Mouse (Mus musculus) adrenal gland (tissue): ENCODE measurements around the gene Slc25a45.

Source experiments
- intact Hi-C: fragments of 180-260 bp; cut with DNase I; formaldehyde crosslinking; loops from one replicate; pipeline ENCODE4 v1.15.1; 2025

Slc25a45 gene

DNA sequence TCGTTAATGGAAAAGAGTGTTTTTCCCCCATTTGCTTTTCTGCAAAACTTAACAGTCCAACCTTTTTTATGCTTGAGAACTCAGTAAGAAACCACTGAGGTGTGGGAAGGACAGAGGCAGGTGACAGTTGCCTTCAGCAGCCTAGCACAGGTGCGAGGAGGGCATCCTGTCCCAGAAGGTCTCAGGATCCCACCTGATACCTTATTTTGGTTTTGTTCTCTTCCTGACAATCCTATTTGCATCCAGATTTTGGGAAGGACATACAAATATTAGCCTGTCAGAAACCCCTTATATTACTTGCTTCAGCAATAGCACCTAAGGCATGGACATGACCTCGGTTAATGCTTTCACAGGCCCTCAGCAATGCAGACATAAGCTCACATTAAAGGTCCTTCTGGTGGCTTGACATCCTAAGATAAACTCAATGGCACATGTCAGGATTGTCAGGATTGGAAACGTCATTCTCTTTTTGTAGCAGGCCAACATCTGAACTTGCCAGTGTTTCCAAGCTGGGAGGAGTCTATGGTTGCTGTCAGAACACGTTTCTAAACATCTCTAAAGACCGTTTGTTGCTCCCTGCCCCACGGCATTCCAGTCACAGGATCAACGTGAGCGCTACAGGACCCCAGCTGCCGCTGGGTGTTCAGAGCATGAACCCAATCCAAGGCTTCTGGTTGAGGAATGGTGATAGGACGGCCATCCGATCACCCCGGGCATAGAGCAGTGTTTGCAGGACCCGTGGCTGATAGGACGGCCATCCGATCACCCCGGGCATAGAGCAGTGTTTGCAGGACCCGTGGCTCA is 37.3 kb upstream of the Slc25a45 start:
- intact Hi-C loops: no loop called here

DNA sequence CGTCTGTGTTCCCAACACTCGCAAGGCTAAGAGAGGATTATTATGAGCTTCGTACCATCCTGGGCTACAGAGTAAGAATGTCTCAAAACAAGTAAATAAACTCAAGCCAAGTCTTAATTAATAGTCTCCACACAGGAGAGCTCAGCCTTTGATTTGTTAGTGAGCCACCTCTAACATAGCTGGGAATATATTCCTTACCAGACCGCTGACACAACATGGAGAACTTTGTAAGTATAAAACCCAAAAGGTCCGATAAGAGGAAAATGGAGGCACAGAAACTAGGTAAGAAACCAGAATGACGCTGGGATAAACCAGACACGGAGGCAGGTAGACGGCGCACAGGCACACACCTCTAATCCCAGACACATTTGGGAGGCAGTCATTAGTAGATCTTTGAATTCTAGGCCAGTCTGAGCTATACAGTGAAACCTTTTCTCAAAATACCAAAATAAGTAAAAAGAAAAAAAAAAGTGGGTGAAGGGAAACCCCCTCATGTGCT is 36.7 kb upstream of the Slc25a45 start:
- intact Hi-C loops: no loop called here

DNA sequence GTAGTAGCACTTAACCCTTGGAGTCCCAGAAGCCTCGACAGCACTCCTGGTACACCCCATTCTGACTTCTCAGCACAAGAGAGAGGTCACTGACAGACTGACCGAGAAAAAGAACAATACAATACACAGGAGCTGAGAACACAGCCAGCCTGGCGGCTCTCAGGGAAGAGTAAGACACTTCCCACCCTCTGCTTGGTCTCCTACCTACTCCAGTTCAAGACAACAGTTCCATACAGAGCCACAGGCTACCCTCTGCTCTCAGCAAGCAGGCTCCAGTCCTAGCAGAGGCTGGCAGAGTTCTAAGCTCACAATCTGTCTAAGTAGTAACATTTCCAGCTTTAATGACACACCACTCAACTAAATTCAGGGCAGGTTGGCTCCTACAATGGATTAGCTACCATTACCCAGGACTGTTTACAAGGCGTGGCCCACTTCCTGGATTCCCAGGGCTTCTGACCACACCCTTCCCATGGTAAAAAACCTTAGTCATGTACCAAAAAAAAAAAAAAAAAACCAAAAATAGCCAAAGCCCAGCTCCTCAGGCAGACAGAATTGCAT is 36.1 kb upstream of the Slc25a45 start:
- intact Hi-C loops: no loop called here

DNA sequence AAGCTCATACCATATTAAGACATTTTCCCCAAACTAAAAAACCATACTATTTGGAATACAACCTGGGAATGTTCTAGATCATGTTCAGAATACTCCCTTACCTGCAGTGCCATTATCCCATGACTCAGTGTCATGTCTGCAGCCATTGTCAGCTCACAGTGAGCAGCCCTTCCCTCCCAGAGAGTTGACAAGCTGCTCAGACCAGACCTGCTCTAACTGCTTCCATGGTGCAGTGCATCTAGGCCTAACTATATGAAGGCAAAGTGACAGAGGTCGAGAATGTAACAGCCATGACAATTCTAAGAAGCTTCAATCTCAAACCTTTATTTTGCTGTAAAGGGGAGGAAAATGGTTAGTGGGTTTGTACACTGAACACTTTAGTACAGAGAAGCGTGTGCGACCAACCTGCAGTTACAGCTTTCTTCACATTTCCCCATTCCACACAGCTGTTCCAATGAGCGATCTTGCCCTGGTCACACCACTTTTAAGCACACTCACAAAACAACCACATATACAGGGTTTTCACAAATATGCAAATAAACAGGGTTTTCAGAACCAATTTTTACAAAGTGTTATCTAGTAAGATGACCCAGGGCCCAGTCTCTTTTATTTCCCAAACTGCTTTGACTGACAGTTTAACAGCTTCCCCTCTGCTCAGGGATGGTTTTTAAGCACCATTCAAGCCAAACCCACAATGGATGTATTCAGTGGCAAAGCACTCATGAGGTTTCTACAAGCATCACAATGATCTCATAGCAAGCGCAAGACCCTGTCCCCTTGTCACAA is 35.4 kb upstream of the Slc25a45 start:
- intact Hi-C loops: no loop called here

DNA sequence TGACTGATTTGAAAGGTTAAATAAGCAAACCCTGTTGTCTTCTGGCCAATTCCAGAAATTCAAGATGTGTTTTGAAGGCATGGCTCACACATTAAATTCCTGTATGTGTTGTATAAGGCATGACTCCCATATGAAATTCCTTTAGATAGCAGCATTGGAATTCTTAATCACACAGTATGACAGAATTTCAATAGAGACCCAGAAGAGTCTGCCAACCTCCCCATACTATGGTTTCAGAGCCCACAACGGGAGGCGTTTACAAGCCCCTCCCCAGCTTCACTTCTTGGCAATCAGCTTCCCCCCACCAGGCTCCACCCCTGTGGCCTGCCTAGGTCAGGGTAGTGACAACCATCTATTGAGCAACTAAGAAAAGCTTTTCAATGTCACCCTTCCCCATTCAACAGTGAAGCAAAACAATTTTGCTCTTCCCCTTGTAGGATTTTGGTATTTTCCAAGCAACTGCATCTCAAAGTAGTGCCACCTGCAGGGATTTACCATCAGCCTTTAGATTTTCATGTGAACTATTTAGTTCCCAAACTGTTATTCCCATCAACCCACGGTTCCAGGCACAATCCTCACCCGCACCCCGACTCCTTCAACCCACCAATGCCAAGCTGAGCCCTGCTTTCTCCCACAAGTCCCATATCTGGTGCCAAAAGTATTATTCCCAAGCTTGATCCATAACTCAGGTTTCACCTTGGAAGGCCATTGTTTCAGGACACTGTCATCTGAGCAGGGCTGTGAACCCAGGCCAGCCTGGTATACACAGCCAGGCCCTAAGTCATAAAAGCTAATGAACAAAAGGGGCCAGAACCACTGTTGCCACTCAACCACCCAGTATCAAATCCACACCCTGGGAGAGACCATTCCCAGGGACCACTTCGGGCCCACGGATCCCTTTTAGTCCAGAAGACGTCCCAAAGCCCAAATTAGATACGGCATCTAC is 34.5 kb upstream of the Slc25a45 start:
- intact Hi-C loops: no loop called here

DNA sequence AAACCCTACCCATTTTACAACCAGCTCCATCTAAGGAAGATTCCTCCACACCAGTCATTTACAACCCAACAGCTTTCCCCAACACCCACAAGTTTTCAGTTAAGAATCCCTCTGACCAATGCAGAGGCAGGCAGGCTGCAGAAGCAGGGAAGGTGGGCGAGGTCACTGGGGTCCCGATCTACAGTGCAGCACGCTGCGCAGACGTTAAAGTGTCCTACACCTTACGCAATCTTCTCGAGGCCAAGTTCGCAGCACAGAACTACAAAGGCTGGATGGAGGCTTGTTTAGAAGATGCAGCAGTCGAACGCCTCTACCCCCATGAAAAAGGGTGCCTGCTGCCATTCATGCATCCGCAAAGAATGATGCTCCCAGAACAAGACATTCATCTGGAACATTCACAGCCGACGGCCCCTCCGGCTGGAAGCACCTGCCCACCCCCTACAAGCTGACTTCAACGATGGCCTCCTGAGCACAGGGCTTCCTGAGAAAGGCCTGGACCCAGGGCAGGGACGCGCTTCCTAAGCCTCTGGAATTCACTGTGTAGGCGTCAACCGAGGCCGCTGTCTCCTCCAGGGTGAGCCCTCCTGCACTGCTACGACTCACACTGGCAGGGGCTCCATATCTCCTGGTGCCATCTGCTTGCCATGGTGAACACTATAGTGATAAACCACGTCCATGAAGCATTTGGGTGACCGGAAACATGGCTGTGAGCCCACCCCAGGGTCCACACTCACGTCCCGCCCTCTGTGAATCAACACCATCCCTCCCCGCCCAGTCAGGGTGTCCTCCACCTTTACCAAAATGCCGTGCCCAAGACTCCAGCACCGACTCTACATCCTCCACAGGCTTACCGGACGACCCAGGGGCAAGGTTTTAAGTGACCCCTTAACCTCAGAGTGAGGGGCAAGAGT is 33.6 kb upstream of the Slc25a45 start:
- intact Hi-C loops: loop anchor here (2.0 kb wide), 1 partner anchor 41 kb away; no protein-coding TSS in a partner anchor

DNA sequence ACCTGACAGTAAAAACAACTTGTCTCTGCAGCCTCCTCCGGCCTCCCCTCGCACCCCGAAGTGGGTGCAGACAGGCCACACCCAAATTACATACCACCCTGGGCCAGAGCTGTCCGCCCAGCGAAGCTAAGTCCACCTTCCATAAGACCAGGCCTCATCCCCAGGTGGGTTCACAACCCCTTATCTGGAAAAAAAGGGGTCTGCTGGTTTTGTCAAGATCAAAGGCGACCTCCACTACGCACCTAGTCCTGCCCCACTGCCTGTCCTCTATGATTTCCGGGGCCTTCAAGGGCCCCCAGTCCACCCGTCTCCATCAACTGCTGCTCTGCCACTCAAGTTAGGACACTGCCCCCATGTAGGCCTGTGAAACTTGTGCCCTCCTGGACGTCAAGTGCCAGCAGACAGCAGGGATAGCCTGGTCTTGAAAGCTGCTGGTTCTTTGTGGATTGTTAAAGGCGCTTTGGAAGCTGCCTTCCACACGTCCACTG is 32.7 kb upstream of the Slc25a45 start:
- intact Hi-C loops: loop anchor here (2.0 kb wide), 1 partner anchor 42 kb away; no protein-coding TSS in a partner anchor

DNA sequence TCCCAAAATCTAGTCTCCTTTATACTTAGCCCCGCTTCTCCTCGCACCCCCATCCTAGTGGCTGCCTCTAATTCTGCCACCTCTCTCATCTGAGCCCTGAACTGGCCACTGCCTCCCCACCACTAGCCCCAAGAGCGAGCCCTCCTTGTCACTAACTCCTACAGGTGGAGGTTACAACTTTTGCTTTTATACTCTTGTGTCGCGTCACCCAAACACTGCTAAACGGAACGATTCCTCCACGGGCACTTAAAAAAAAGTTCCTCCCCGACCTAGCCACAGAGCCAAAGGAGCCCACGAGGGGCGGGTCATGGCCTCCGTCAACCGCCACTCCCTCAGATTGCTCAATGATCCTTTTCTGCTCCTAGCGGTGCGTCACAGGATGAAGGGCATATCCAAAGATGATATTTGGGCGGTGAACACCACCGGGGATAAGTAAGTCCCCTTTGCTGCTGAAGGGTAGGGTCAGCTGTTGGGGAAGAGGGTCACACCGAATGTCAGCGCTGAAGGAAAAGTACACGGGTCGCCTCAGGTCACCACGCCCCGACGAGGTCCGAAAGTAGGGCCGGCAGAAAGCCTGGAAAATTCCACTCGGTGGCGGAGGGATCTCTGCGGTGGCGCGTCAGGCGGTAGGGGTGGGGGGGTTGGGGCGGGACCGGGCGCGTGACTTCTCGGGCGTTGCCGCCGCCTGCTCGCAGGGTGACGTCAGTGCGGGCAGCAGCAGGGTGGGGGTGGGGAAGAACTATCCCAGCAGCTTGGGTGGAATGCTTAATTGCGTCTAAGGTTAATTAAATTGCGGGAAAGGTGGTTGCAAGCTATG is 32.1 kb upstream of the Slc25a45 start:
- intact Hi-C loops: loop anchor here (2.0 kb wide), 1 partner anchor 43 kb away; no protein-coding TSS in a partner anchor

DNA sequence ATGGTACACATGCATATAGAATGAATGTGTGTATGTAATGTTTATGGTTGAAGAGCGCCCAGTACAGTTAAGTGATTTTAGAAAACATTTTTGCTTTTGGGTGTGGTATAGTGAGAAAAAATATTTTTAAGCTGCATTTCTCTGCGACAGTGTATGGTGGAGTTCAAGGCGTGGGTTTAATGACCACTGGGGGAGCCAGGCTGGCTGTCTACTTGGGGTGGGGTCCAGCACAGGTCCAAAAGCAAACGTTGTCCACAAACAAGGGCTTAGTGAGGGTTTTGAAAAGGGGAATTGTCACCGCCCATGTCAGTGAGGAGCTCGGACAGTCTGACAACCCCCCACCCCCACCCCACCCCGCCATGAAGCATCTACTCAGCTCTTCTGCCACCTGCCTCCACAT is 31.5 kb upstream of the Slc25a45 start:
- intact Hi-C loops: no loop called here

DNA sequence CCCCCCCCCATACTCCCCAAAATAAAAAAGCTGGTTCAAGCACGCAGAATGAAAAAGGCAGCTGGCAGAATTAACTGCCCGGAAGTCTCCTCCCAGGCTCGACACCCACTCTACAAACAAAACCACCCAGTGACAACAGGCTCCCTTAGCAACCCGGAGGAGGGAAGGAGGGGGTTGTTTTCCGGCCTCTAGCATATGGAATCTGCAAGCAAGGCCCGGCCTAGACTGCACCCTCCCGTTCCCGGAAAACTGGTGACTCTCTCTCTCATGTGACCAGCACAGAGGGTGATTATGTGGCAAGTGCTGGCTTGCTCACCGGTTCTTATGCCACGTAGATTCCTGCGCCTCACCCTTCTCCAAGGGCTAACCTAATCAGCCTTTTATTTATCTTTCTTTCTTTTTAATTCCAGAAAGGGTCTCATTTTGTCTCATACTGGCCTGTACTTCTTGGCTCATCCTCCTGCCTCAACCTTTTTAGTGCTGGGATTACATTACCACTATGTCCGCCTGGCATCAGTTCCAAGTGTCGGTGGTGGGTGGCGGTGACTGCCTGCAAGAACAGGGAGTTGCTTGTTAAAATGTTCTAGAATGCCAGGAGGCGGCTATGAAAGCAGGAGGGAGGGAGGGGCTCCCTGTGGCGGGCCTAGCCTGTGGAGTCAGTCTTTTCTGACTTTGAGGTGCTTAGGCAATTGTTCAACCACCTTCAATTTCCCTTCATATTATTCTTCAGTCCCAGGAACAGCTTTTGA is 30.9 kb upstream of the Slc25a45 start:
- intact Hi-C loops: no loop called here

DNA sequence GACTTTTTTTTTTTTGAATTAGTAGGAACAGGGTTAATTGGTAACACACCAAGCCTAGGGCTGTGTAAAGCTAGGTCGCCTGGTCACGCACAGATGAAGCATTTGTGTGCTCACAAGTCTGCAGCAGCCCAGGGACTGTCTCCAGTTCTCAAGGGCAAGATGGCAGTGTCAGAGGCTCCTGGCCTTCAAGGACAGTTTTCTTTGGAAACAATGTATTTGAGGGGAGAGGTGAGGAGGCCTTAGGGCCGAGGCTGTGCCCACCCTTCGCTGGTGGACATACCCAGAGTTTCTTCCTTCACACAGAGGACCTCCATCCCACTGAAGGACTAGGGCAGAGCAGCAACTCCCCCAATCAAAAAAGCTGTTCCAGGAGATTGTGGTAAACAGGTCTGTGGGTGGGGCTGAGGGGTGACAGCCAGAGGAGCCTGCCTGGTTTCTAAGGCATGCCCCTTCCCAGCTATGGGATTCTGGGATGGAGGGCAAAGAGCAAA is 30.3 kb upstream of the Slc25a45 start:
- intact Hi-C loops: no loop called here

DNA sequence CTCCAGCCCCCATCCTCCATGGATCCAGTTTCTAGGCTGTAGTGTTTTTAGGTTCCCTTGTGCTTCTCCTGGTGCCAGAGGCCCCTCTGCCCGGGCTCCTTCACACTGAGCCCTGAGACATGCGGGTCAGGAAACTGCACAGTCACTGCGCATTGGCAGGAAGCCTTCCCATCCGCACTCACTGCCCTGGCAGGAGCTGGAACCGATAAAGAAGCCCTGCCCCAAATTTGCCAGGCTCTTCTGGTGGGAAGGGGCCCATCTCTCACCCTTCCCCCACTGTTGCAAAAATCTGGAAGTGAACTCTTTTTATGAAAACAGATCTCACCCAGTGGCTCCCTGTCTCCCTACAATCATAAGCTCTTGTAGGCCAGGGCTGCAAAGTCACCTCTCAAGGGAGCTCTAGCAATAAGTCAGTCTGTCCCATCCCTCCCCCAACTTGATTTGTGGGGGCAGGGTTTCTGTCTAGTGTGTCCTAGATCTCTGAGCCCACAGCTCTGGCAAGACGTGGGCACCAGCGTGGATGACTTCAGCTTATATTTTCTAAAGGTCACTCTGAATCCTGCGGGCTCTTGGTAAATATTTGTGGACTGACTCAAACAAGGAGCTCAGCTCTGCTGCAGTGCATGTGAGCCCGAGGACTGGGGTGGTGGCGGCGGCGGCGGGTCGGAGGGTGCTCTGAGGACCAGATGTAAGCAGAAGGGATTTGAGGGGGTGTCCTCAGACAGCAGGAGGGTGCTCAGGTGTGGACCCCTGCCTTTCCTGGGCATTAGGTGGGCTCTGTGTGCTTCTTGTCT is 29.4 kb upstream of the Slc25a45 start:
- intact Hi-C loops: no loop called here

DNA sequence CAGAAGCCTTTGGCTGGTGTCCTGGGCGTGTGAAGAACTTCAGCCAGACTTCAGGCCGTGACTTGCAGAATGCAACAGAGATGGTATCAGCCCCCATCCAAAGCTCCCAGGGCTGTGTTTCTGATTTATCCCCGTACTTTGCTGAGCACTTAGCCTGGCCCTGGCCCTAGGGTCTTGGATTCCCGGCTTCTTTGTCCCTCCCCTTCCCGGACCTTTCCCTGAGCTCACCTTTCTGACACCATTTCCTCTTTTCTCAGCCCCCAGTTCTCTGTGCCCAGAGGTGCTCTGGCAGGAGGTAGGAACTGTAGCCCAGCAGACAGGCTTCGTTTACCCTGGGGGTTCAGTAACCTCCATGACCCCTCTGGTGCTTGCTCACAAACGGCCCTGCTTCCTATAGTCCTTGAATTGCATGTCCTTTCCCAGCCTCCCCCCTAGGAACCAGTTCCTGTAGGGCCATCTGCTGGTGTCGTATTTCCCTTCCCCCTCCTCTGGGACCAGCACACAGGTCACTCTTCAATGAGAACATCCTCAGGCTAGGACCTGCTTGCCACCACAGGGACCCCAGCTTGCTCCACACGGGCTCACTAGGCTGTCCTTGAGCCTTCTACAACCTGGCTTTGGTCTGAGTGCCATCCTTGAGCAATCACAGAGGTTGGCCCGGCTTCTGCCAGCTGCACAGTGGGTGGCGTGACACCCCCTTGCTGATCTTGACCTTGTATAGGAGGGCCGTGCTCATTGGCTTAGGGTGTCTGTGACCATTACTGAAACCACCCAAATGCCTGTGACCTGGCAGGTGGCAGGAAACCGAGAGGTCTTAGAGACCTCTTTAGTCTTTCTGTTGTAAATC is 28.6 kb upstream of the Slc25a45 start:
- intact Hi-C loops: no loop called here

DNA sequence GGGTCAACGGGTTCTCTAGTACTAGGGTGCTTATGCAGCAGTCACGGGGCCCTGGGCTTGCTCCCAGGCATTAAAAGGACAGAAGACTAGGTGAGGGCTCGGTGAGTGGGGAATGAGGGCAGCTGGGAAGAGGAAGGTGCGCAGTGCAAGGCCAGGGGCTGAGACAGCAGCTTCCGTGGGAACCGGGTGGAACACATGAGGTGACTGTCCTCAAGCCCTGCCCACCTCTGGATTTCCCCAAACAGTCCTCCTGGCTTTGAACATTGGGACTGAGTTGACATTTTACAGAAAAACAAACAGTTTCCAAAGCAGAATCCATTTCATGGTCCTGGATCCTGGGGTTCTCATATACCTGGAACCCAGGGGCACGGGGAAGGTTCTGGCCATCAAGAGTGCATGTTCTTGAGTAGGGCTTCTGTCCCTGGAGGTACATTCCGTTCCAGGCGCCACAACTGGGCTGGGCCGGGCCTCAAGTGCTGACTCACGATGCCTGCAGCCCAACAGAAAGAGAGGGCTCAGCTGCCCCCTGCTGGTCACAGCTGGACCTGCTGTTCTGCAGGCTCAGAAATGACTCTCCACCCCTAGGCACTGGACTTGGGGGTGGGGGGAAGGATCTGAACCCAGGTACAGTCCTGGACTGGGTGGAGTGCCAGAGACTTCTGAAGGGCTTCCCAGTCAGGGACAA is 27.6 kb upstream of the Slc25a45 start:
- intact Hi-C loops: loop anchor here (2.0 to 10.0 kb wide), 3 partner anchors 29 to 485 kb away; partner anchors contain the start of genes Banf1 and Eif1ad

DNA sequence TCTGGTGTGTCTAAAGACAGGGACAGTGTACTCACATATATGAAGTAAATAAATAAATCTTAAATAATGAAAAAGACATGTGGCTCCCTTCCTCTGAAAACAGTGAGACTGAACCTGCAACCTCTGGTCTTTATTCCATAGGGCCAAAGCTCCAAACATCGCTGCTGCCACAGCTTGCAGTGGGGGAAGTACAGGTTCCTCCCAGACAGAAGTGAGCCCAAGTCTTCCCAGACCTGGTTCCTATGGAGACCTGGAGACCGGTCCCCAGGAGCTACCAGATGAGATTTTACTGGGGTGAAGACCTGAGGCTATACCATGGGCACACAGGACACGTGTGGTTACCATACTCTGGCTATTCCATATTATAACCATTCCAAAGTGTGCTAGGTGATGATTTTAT is 26.7 kb upstream of the Slc25a45 start:
- intact Hi-C loops: loop anchor here (2.0 to 10.0 kb wide), 3 partner anchors 28 to 486 kb away; partner anchors contain the start of genes Banf1 and Eif1ad
